Mouse (Mus musculus) olfactory bulb, adult 2 months (tissue): ENCODE measurements at regions not wholly inside any gene's neighbourhood (a gene's known extent, or its start where the extent isn't known, plus 50 kb on each side); places are given as distances from the start of the nearest gene placed in this dataset.

Experiments
- CTCF ChIP-seq: fragments of 200-500 bp; IDR thresholded peaks from 2 replicates; pipeline ENCODE4 v1.5.1; 2012; ENCODE audit warnings: low read depth, mild to moderate bottlenecking, low read length, moderate library complexity; ENCODE audit not compliant: insufficient read depth
- POLR2A ChIP-seq: fragments of 200-500 bp; IDR thresholded peaks from 2 replicates; pipeline ENCODE4 v1.6.1; 2012; ENCODE audit warnings: mild to moderate bottlenecking, low read depth, low read length, moderate library complexity; ENCODE audit not compliant: insufficient read depth

DNA sequence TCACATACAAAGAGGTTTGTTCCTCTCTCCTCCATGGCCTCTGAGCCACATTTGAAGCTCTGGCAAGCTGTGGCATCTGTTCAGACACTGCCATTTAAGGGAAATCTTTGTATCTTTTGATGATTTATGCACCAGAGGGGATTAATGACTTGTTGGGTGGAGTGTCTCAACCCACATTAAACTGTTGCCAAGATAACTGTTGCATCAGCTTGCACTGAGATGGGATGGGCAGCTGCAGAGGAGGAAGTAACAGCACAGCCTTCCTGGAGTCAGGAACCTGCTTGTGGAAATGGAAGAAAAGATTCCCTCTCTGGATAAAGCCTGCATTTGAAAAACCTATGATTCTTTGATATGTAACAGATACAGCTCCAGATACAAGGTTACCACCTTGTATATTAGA is 119.1 kb downstream of the Olfr721-ps1 start:
- TF ChIP-seq CTCF = no peak
- no peak for TF ChIP-seq POLR2A
